Mouse (Mus musculus): ENCODE results near the gene Mink1. TPM values are rescaled to one million over a fixed set of nuclear protein-coding genes. Genes with fewer than 3 reads are reported as not detected.
"Not testable (repeated sequence)": the region's sequence is repeated elsewhere in the genome, so short reads cannot be mapped to it uniquely, and the experiment has no call there.

The Mink1 gene
- polyA plus RNA-seq, 1 experiment: 99.5 TPM

DNA sequence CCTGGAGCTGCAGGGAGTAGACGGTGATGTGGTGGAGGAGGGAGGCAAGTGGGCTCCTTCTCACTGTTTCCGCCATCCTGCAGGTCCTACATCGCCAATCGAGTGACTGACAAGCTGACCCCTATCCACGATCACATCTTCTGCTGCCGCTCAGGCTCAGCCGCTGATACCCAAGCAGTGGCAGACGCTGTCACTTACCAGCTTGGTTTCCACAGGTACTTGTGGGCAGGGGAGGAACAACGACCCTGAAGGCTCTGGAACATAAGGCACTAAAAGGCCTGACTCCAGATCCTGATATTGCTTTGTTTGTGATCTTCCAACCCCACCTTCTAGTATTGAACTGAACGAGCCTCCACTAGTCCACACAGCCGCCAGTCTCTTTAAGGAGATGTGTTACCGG lies 36.5 kb upstream of the Mink1 start:
- DNase-seq (ENCODE audit: low read depth): no peak
- TF ChIP-seq CTCF (IDR thresholded peaks at IDR 0.05; ENCODE audit: borderline replicate concordance, extremely low read depth, insufficient read depth, insufficient read length) (no peak), POLR2A (IDR thresholded peaks at IDR 0.05; ENCODE audit: borderline replicate concordance, extremely low read depth, insufficient read depth, insufficient read length, poor library complexity, severe bottlenecking) (no peak)

- DNase-seq (ENCODE audit: low read depth): no peak
These were observed 34.1 kb upstream of the Mink1 start for GRCm38 (mm10) chr11:70528610-70529009.

GRCm38 (mm10) chr11:70531065-70531464 lies 31.6 kb upstream of the Mink1 start:
- DNase-seq (ENCODE audit: low read depth): not testable (repeated sequence)

More at GRCm38 (mm10) chr11:70528610-70529009, 34.1 kb upstream of the Mink1 start:
- no peak for TF ChIP-seq CTCF (IDR thresholded peaks at IDR 0.05; ENCODE audit: borderline replicate concordance, extremely low read depth, insufficient read depth, insufficient read length)
- TF ChIP-seq POLR2A (IDR thresholded peaks at IDR 0.05; ENCODE audit: borderline replicate concordance, extremely low read depth, insufficient read depth, insufficient read length, poor library complexity, severe bottlenecking): no peak

DNA sequence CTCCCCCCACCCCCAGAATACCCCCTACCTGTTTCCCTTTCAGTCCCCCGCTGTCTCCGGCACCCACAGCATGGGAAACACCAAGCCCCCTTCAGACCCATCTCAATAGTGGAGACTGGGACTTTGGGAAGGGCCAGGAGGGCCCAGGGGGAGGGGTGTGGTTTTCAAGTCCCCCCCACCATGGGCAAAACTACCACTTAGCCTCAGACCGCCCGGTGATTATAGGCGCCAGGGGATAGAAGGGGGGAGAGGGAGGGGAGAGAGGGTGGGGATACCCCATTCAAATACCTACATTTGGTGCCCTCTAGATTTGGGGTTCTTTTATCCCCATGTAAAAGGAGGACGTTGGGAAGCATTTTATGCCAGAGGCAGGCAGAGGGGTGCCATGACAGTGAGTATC lies 29.8 kb upstream of the Mink1 start, which contains the start of gene Gm40193:
Gene Gm40193 (minus strand): TSS at position 101 of the 400 bp plus-strand sequence.
- no peak for TF ChIP-seq POLR2A (IDR thresholded peaks at IDR 0.05; ENCODE audit: borderline replicate concordance, extremely low read depth, insufficient read depth, insufficient read length, poor library complexity, severe bottlenecking)
- no peak for TF ChIP-seq CTCF (IDR thresholded peaks at IDR 0.05; ENCODE audit: borderline replicate concordance, extremely low read depth, insufficient read depth, insufficient read length)
- DNase-seq (ENCODE audit: low read depth): no peak

DNA sequence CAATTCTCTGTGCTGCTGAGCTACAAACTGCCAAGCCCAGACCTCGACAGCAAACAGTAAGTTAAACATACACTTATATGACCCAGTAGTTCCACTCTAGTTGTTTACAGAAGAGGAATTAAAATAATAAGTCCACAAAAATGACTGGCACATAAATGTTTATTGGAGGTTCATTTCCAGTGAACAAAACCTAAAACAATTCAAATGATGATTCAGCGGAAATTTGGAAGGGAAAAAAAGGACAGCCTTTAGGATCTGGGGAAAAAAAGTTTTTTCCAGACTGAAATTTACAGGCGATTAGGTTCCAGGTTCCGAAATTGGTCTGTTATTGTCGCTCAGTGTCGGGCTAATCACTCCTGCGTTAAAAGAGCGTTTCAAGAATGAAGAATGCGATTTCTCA lies 23.3 kb upstream of the Mink1 start:
- TF ChIP-seq POLR2A (IDR thresholded peaks at IDR 0.05; ENCODE audit: borderline replicate concordance, extremely low read depth, insufficient read depth, insufficient read length, poor library complexity, severe bottlenecking) (no peak), CTCF (IDR thresholded peaks at IDR 0.05; ENCODE audit: borderline replicate concordance, extremely low read depth, insufficient read depth, insufficient read length) (no peak)
- DNase-seq (ENCODE audit: low read depth): no peak

- DNase-seq (ENCODE audit: low read depth): peak; percentile 80
- TF ChIP-seq POLR2A (IDR thresholded peaks at IDR 0.05; ENCODE audit: borderline replicate concordance, extremely low read depth, insufficient read depth, insufficient read length, poor library complexity, severe bottlenecking) (no peak), CTCF (IDR thresholded peaks at IDR 0.05; ENCODE audit: borderline replicate concordance, extremely low read depth, insufficient read depth, insufficient read length) (peak; percentile 64)
These were observed 22.6 kb upstream of the Mink1 start, which contains the start of gene Pld2 for GRCm38 (mm10) chr11:70539877-70540587. Pld2 (plus strand) TSS chr11:70540064.

DNA sequence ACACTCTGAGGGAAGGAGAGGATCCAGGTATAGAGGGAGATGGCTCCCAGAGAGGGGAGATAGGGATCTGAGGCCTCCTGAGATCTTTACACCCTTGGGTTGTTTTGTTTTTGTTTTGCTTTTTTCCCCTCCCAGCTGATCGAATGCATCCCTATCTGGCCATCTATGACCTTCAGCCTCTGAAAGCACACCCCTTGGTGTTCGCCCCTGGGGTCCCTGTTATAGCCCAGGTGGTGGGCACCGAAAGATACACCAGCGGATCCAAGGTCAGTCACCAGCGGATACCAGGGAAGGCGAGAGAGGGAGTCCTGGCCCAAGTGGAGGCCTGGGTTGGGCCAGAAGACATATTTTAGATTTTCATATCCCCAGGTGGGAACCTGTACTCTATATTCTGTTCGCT lies 21.8 kb upstream of the Mink1 start:
- no peak for TF ChIP-seq CTCF (IDR thresholded peaks at IDR 0.05; ENCODE audit: borderline replicate concordance, extremely low read depth, insufficient read depth, insufficient read length)
- DNase-seq (ENCODE audit: low read depth): no peak

- peak; percentile 47 for DNase-seq (ENCODE audit: low read depth)
- no peak for TF ChIP-seq POLR2A (IDR thresholded peaks at IDR 0.05; ENCODE audit: borderline replicate concordance, extremely low read depth, insufficient read depth, insufficient read length, poor library complexity, severe bottlenecking)
- TF ChIP-seq CTCF (IDR thresholded peaks at IDR 0.05; ENCODE audit: borderline replicate concordance, extremely low read depth, insufficient read depth, insufficient read length): no peak
These were observed 21.3 kb upstream of the Mink1 start for GRCm38 (mm10) chr11:70541415-70541814.

DNA sequence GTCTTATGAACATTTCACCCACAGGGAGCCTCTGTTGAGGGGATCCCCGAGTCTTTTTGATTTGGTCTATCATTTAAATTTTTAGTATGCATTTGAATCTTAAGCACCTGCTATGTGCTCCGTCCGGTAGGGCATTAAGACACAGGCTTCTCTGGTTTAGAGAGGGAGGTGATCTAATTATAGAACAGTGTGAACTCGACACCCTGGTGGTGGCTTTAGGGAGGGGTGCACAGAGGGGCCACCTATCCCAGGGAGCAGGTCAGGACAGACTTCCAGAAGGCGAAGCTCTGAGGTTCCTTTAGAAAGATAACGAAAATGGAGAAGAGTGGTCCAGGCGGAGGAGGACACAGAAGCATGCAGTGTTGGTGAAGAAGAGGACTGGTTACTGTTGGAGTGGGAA lies 18.2 kb upstream of the Mink1 start:
- no peak for TF ChIP-seq POLR2A (IDR thresholded peaks at IDR 0.05; ENCODE audit: borderline replicate concordance, extremely low read depth, insufficient read depth, insufficient read length, poor library complexity, severe bottlenecking)
- no peak for TF ChIP-seq CTCF (IDR thresholded peaks at IDR 0.05; ENCODE audit: borderline replicate concordance, extremely low read depth, insufficient read depth, insufficient read length)

GRCm38 (mm10) chr11:70551526-70551925 lies 11.2 kb upstream of the Mink1 start:
- TF ChIP-seq CTCF (IDR thresholded peaks at IDR 0.05; ENCODE audit: borderline replicate concordance, extremely low read depth, insufficient read depth, insufficient read length) (no peak), POLR2A (IDR thresholded peaks at IDR 0.05; ENCODE audit: borderline replicate concordance, extremely low read depth, insufficient read depth, insufficient read length, poor library complexity, severe bottlenecking) (no peak)

More for the DNA sequence above, 18.2 kb upstream of the Mink1 start:
- no peak for DNase-seq (ENCODE audit: low read depth)

GRCm38 (mm10) chr11:70553940-70554339 lies 8.7 kb upstream of the Mink1 start:
- no peak for TF ChIP-seq POLR2A (IDR thresholded peaks at IDR 0.05; ENCODE audit: borderline replicate concordance, extremely low read depth, insufficient read depth, insufficient read length, poor library complexity, severe bottlenecking)
- no peak for TF ChIP-seq CTCF (IDR thresholded peaks at IDR 0.05; ENCODE audit: borderline replicate concordance, extremely low read depth, insufficient read depth, insufficient read length)
- DNase-seq (ENCODE audit: low read depth): no peak

More at GRCm38 (mm10) chr11:70551526-70551925, 11.2 kb upstream of the Mink1 start:
- no peak for DNase-seq (ENCODE audit: low read depth)

DNA sequence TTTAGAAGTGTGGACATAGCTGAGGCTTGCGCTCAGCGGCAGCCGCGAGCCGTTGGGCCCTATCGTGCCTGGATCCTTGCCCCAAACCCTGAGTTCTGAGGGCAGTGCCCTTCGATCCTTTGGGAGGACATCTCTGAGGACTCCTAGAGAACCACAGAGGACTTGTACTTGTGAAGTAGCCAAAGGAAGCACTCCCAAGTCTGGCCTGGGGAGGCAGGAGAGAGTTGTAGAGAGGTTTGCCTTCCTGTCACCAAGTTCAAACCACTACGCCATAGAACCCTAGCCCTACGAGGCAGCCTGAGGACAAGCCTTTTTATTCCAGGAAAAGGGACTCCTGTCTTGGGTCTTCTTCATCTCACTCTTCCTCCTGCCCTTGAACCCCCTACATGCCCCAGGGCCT lies 5.1 kb upstream of the Mink1 start:
- DNase-seq (ENCODE audit: low read depth): no peak
- TF ChIP-seq CTCF (IDR thresholded peaks at IDR 0.05; ENCODE audit: borderline replicate concordance, extremely low read depth, insufficient read depth, insufficient read length) (no peak), POLR2A (IDR thresholded peaks at IDR 0.05; ENCODE audit: borderline replicate concordance, extremely low read depth, insufficient read depth, insufficient read length, poor library complexity, severe bottlenecking) (no peak)
